Mouse (Mus musculus) lung, embryonic 14.5 days (tissue): ENCODE results near the gene Capn5. TPM values are rescaled to one million over a fixed set of nuclear protein-coding genes. Genes with fewer than 3 reads are reported as not detected.

Source experiments
- ATAC-seq: fragments of 200-750 bp; cut with Nextera tagmentation; 2 replicates; pipeline ENCODE4 v1.8.0; 2017; ENCODE audit warnings: mild to moderate bottlenecking, moderate TSS enrichment, moderate library complexity; ENCODE audit not compliant: insufficient read depth
- DNase-seq: peaks from one replicate; pipeline ENCODE4 v3.0.0-alpha.2; 2015
- H3K27ac ChIP-seq: fragments of 300-500 bp; sonication (generic); 2 replicates; pipeline ENCODE4 v1.5.1; 2014; ENCODE audit warnings: low read depth, mild to moderate bottlenecking, moderate library complexity
- H3K27me3 ChIP-seq: fragments of 300-500 bp; sonication (generic); 2 replicates; pipeline ENCODE4 v1.6.1; 2014; ENCODE audit warnings: low read length, control low read depth; ENCODE audit not compliant: insufficient read depth
- H3K36me3 ChIP-seq: fragments of 300-500 bp; sonication (generic); 2 replicates; pipeline ENCODE4 v1.6.1; 2014; ENCODE audit warnings: control low read depth; ENCODE audit not compliant: insufficient read depth
- H3K4me1 ChIP-seq: fragments of 300-500 bp; sonication (generic); 2 replicates; pipeline ENCODE4 v1.6.1; 2014; ENCODE audit warnings: antibody characterized with exemption, control low read depth; ENCODE audit not compliant: insufficient read depth
- H3K4me2 ChIP-seq: fragments of 300-500 bp; sonication (generic); 2 replicates; pipeline ENCODE4 v1.6.1; 2014; ENCODE audit warnings: mild to moderate bottlenecking
- H3K4me3 ChIP-seq: fragments of 300-500 bp; sonication (generic); 2 replicates; pipeline ENCODE4 v1.5.1; 2014; ENCODE audit warnings: low read depth, low read length
- H3K9ac ChIP-seq: fragments of 300-500 bp; sonication (generic); 2 replicates; pipeline ENCODE4 v1.6.1; 2014
- H3K9me3 ChIP-seq: fragments of 300-500 bp; sonication (generic); 2 replicates; pipeline ENCODE4 v1.6.1; 2016; ENCODE audit warnings: low read depth, low read length, control low read depth
- CTCF ChIP-seq: IDR thresholded peaks from 2 replicates; pipeline ENCODE4 v1.5.1; 2016; ENCODE audit warnings: antibody characterized with exemption, low read depth
- WGBS: fragments of 180-500 bp; shearing (Covaris S2); extraction: QIAGEN DNeasy Blood & Tissue Kit; methylation state at CpG from one replicate; pipeline ENCODE4 v1.1.7; 2014; 5-methylcytosine and 5-hydroxymethylcytosine counted together
- polyA plus RNA-seq: library from polyadenylated mRNA; unstranded; fragments of >200 nt; fragmentation: Nextera tagmentation; extraction: Ambion mirVana; gene quantifications from 2 replicates; pipeline ENCODE4 v1.2.1, GENCODE M21; 2014

Capn5 gene
- polyA plus RNA-seq, 1 experiment from 2014 or later, result 4.5 TPM

DNA sequence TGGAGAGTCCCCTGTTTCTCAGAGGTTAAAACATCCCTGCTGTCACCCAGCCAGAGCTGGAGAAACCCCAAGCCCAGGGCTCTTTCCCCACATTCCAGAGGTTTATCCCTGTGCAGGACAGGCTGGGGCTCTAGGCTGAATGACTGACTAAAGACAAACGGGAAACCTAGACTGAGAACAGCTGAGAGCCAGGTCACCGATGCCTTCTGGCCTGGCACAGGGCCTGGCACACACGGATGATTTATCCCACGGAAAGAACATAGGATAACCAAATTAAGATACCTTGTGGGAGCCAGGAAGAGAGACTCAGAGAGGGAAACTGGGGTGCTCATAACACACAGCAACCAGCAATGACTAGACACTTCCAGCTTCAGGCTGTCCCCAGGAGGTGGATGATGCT lies 68.3 kb downstream of the Capn5 start:
- no peaks in the 10 kb centered on the region for H3K4me1 ChIP-seq
- H3K36me3 ChIP-seq, result no peaks in the 10 kb centered on the region
- H3K27ac ChIP-seq, result no peak overlapping the region
- DNase-seq (no peak), ATAC-seq (no peak)
- H3K9me3 ChIP-seq, result no peaks in the 10 kb centered on the region
- 63% methylated on average over 4 of the region's 4 CpGs for WGBS
- TF ChIP-seq CTCF, result no peak
- no peak overlapping the region for H3K4me3 ChIP-seq
- no peak overlapping the region for H3K4me2 ChIP-seq
- no peak overlapping the region for H3K9ac ChIP-seq
- H3K27me3 ChIP-seq, result peaks cover 20% of the 10 kb centered on the region

DNA sequence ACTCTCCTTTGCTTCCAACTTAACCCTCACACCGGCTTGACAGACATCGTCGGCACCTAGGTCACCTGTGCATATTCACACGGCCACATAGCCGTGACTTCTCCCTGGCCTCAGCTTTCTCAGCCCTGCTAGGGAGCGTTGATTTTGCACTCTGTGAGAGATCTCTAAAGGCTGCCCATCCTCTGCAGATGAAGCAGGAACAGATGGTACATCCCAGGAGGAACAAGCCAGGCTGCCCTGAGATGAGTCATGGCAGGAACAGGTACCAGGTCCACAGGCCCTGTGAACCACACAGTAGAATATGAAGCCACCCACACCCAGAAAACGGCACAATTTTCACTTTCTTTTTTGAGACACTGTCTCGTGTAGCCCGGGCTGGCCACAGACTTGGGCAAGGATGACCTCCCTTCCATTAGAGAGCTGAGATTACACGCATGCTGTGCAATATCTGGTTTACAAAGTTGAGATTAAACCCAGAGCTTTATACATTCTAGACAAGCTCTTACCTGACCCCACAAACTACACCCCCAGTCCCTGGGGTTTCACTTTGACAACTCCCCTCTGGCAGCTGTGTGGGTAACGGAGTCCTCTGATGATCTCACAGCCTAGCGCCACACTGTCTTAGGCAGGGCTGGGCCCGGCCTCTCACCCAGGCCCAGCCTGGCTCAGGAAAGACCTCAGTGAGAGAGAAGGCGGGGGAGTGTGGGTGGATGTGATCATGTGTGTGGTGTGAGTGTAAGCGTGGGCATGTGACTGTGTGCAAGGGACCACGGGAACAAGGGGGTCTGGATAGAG lies 69.2 kb downstream of the Capn5 start:
- no peaks in the 10 kb centered on the region for H3K9me3 ChIP-seq
- no peak overlapping the region for H3K4me2 ChIP-seq
- DNase-seq (no peak), ATAC-seq (no peak)
- WGBS, result 72% methylated on average over 16 of the region's 16 CpGs
- H3K27ac ChIP-seq, result no peak overlapping the region
- no peak overlapping the region for H3K4me3 ChIP-seq
- no peak overlapping the region for H3K9ac ChIP-seq
- H3K4me1 ChIP-seq, result no peaks in the 10 kb centered on the region
- H3K27me3 ChIP-seq, result peaks cover 20% of the 10 kb centered on the region
- no peak for TF ChIP-seq CTCF
- H3K36me3 ChIP-seq, result no peaks in the 10 kb centered on the region

DNA sequence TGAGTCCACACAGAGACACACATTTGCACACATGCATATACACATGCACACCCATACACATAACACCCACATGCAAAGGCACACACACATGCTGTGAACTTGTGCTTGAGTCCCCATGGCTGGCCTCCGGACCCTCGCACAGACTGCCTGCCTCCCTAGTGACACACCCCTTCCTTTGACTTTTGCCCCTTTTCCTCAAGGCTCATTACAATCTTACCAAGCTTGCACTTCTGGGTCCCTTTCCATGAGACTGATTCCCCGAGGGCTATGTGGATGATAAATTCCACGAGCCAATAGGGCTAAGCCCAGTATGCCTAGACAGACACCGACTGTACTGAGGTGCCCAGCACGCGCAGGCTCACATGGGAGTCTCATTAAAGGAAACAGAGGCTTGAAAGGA lies 71.8 kb downstream of the Capn5 start:
- no peak overlapping the region for H3K27ac ChIP-seq
- H3K4me1 ChIP-seq, result 0 out of 2 replicates have a peak, but pooled peaks cover 5% of the 10 kb centered on the region
- TF ChIP-seq CTCF, result no peak
- H3K9me3 ChIP-seq, result no peaks in the 10 kb centered on the region
- H3K4me3 ChIP-seq, result no peak overlapping the region
- no peak overlapping the region; the same call in 1 of the 2 replicates for H3K9ac ChIP-seq
- ATAC-seq (no peak), DNase-seq (no peak)
- WGBS, result 87% methylated on average over 7 of the region's 7 CpGs
- no peaks in the 10 kb centered on the region for H3K36me3 ChIP-seq
- H3K4me2 ChIP-seq, result no peak overlapping the region
- H3K27me3 ChIP-seq, result peaks cover 9% of the 10 kb centered on the region; the same call in 1 of the 2 replicates

DNA sequence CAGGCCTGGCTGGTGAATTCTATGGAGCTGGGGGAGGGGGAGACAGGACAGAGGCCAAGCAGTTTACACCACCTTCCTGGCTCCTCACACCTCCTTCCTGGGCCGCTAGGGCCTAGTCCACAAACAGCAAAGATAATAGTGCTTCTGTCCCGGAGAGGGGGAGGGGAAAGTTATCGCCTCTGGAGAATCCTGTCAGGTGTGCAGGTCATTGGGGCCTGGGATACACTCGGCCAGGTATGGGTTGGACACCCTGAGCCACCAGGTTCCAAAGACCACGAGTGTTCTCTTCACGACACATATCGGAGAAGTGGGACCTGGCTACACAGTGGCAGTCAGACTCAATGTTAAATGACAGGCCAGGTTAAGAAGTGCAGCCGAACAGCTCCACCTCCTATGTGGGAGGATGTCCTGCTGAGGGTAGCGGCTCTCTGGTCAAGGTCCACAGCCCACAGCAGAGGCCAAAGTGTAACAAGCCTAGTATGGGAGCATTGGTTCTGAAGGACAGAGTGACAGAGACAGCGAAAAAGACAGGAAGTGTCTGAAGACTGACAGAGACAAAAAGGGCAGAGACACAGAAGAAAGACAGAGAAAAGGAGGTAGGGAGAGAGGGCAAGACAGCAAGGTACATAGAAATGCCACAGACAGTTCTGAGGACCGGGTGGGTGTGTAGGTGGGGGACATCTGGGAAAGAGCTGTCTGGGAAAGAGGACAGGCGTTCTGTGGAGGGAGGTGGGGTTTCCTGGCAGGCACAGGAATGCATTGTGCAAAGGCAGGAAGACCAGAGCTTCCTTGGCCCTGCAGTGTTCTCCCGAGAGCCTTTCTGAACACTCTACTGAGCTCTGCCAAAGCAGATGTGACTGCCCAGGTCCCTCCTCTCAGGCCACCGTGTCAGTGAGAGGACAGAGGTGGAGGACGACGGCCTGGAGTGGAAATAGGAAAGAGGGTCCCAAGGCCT lies 73.3 kb downstream of the Capn5 start:
- no peaks in the 10 kb centered on the region for H3K27me3 ChIP-seq
- H3K9ac ChIP-seq, result no peak overlapping the region; the same call in 1 of the 2 replicates
- peak overlapping the region; percentile 24; the same call in 1 of the 2 replicates for H3K27ac ChIP-seq
- 0 out of 2 replicates have a peak, but pooled peaks cover 5% of the 10 kb centered on the region for H3K4me1 ChIP-seq
- no peaks in the 10 kb centered on the region for H3K9me3 ChIP-seq
- H3K36me3 ChIP-seq, result no peaks in the 10 kb centered on the region
- TF ChIP-seq CTCF, result no peak
- peak; percentile 20 for DNase-seq
- no peak overlapping the region for H3K4me3 ChIP-seq
- no peak overlapping the region for H3K4me2 ChIP-seq
- ATAC-seq, result no peak
- WGBS, result 58% methylated on average over 16 of the region's 16 CpGs

DNA sequence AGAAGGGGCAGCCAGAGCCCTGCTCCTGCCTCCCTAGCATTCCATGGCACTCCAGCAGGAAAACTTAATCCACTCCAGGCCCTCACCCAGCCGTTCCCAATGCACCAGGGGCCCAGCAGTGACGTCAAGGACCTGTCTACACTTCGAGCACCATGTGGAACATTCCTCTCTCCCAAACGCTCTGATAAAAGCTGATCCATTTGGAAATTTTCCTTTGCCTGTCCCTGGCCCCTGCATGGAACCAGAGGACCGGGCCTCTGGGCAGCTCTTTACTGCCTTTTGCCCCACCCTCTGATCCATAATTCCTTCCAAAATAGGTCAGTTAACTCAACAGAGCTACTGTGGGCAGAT lies 74.2 kb downstream of the Capn5 start:
- ATAC-seq (no peak), DNase-seq (no peak)
- no peak overlapping the region for H3K9ac ChIP-seq

DNA sequence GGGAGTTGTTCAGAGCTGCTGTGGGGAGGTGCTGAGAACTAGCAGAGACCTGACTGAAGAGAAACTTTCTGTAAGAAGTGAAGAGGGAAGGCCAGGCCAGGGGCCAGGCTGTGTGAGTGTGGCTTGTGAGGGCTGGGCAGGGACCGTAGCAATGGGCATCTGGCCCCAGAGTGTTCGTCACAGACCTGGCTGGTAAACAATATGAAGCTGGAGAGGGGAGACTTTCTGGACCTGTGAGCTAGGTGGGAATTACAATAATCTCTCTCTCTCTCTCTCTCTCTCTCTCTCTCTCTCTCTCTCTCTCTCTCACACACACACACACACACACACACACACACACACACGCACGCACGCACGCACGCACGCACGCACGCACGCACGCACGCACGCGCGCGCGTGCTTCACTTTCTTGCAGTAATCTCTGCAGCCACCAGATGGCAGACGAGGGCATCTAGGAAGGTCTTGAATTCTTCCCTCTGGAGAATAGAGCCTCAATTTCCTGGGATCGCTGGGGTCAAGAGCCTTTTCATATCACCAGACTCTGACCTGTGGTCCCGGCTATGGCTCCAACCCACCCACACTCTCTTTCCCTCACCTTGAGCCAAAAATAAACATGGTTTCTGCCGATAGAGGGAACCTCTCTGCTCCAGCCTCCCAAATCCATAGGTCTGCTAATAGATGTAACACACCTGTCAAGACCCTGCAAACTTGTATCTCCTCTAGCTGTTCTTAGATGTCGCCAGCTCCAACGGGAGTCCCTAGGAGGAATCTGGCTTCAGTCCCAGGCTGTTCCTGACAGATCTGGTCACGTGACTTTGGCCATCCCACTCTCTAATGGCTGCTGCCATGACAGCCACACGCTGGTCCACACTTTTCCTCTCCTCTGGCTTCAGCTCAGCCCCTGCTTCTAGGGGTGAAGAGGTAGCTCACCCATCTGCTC lies 74.8 kb downstream of the Capn5 start:
- peak overlapping the region; percentile 29 for H3K4me3 ChIP-seq
- 0 out of 2 replicates have a peak, but pooled peaks cover 5% of the 10 kb centered on the region for H3K4me1 ChIP-seq
- H3K27me3 ChIP-seq, result no peaks in the 10 kb centered on the region
- 10% methylated on average over 25 of the region's 26 CpGs for WGBS
- ATAC-seq (peak; percentile 66; the same call in 1 of the 2 replicates), DNase-seq (peak; percentile 97)
- H3K27ac ChIP-seq, result peak overlapping the region; percentile 30; the same call in 1 of the 2 replicates
- no peaks in the 10 kb centered on the region for H3K9me3 ChIP-seq
- peak; percentile 84 for TF ChIP-seq CTCF
- peak overlapping the region; percentile 54 for H3K9ac ChIP-seq
- no peaks in the 10 kb centered on the region for H3K36me3 ChIP-seq
- peak overlapping the region; percentile 60 for H3K4me2 ChIP-seq

More for the DNA sequence above, 74.2 kb downstream of the Capn5 start:
- Histone ChIP-seq H3K4me3 (no peak overlapping the region), H3K27me3 (no peaks in the 10 kb centered on the region), H3K27ac (no peak overlapping the region), H3K36me3 (no peaks in the 10 kb centered on the region), H3K4me1 (0 out of 2 replicates have a peak, but pooled peaks cover 5% of the 10 kb centered on the region), H3K4me2 (no peak overlapping the region), H3K9me3 (no peaks in the 10 kb centered on the region)
- TF ChIP-seq CTCF, result no peak
- WGBS, result 52% methylated on average over 5 of the region's 5 CpGs
